Mouse (Mus musculus) E14TG2a.4 (cell line): ENCODE measurements at regions not wholly inside any gene's neighbourhood (a gene's known extent, or its start where the extent isn't known, plus 50 kb on each side); places are given as distances from the start of the nearest gene placed in this dataset.

ENCODE experiments used
- H3K27me3 ChIP-seq: 2 replicates; pipeline ENCODE4 v1.6.1; 2014; ENCODE audit warnings: low read length, control low read depth; ENCODE audit not compliant: insufficient read depth
- H3K36me3 ChIP-seq: 2 replicates; pipeline ENCODE4 v1.6.1; 2014; ENCODE audit warnings: low read length, control low read depth; ENCODE audit not compliant: insufficient read depth
- H3K4me1 ChIP-seq: replicated peaks from 2 replicates; pipeline ENCODE4 v1.6.1; 2014; ENCODE audit warnings: low read depth, low read length, control low read depth
- H3K4me3 ChIP-seq: replicated peaks from 2 replicates; pipeline ENCODE4 v1.5.1; 2014; ENCODE audit warnings: mild to moderate bottlenecking, low read length
- H3K9me3 ChIP-seq: 2 replicates; pipeline ENCODE4 v1.6.1; 2014; ENCODE audit warnings: low read length, control low read depth
- CTCF ChIP-seq: conservative IDR thresholded peaks from 2 replicates; pipeline ENCODE4 v1.5.1; 2014; ENCODE audit warnings: low read length
- NANOG ChIP-seq: IDR thresholded peaks from 2 replicates; pipeline ENCODE4 v1.6.1; 2014; ENCODE audit warnings: borderline replicate concordance, low read length, mixed read lengths
- POU5F1 ChIP-seq: IDR thresholded peaks from 2 replicates; pipeline ENCODE4 v1.6.1; 2014; ENCODE audit warnings: low read length, borderline replicate concordance

DNA sequence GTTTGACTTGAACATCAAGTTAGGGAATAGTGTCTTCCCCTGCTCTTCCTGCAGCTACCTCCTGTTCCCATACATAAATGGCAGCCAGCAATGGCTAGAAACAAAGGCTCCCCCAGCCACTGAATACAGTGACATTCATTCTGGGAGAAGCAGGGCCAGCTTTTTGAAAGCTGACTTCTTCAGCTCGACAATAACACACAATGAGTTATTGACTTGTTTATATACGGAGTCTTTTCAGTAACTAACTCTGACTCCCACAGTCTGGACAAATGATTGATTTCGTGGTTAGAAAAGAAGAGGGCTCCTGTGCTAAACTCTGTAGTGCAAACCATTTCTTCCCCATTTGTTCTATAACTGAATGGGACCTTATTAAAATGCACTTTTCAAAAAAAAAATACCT is 146.4 kb upstream of the Dnajc24 start:
- Histone ChIP-seq H3K36me3 (no peaks in the 10 kb centered on the region), H3K4me3 (no peak overlapping the region), H3K9me3 (no peaks in the 10 kb centered on the region), H3K27me3 (no peaks in the 10 kb centered on the region), H3K4me1 (no peaks in the 10 kb centered on the region)
- TF ChIP-seq POU5F1 (no peak), NANOG (no peak), CTCF (no peak)

DNA sequence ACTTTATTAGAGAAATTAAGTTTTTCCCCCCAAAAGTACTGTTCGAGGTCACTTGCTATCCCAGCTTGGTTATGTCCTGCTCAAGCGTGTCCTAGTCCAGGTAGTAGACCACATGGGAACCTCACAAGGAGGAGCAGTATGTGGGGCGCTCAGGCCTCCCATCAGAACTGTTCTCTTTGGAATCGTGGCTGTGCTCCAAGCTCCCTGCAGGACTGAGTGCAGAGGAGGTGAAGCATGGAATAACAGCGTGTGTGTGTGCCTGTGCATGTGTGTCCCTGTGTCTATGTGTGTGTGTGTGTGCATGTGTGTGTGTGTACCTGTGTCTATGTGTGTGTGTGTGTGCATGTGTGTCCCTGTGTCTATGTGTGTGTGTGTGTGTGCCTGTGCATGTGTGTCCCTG is 137.6 kb upstream of the Dnajc24 start:
- no peaks in the 10 kb centered on the region for H3K9me3 ChIP-seq
- no peaks in the 10 kb centered on the region for H3K36me3 ChIP-seq
- no peak overlapping the region for H3K4me3 ChIP-seq
- no peaks in the 10 kb centered on the region for H3K27me3 ChIP-seq
- TF ChIP-seq NANOG (no peak), CTCF (no peak), POU5F1 (no peak)
- no peaks in the 10 kb centered on the region for H3K4me1 ChIP-seq

DNA sequence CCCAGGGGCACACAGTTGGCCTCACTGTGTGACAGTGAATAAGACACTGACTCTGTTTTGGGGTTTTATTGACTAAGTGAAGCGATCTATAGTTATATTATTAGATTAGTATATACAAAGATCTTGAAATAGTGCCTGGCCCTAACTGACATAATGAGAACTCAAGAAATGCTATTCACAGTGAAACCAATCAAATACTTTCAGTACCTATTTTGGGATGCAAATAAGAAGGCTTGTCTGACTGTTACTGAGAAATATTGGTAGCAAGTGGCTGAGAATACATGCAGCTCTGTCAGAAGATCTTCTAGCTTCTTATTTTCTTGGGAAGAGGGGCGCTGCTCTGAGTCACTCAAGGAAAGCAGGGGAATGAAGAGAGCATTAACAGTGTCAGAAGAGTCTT is 97.7 kb upstream of the Dnajc24 start:
- Histone ChIP-seq H3K36me3 (no peaks in the 10 kb centered on the region), H3K4me1 (no peaks in the 10 kb centered on the region), H3K27me3 (no peaks in the 10 kb centered on the region), H3K9me3 (no peaks in the 10 kb centered on the region), H3K4me3 (no peak overlapping the region)
- TF ChIP-seq NANOG (no peak), POU5F1 (no peak), CTCF (no peak)

DNA sequence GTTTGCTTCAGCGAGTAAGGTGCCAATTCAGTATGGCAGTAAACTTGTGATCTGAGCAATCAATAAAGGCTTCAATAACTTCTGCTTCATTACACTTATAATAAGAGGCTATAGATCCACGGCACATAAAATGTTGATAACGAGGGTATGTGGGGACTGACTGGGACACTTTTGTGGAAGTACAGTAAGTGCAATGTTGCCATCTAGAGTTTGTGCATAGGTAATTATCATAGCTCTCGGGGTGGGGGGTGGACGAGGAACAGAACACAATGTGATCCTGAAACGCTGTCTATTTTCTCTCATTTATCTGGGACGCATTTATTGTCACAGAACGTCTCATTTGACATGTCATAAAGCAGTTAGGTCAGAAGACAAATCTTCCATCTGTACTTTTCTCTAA is 82.8 kb upstream of the Dnajc24 start:
- Histone ChIP-seq H3K4me3 (no peak overlapping the region), H3K36me3 (no peaks in the 10 kb centered on the region), H3K4me1 (no peaks in the 10 kb centered on the region), H3K27me3 (no peaks in the 10 kb centered on the region), H3K9me3 (no peaks in the 10 kb centered on the region)
- TF ChIP-seq POU5F1 (no peak), CTCF (no peak), NANOG (no peak)

DNA sequence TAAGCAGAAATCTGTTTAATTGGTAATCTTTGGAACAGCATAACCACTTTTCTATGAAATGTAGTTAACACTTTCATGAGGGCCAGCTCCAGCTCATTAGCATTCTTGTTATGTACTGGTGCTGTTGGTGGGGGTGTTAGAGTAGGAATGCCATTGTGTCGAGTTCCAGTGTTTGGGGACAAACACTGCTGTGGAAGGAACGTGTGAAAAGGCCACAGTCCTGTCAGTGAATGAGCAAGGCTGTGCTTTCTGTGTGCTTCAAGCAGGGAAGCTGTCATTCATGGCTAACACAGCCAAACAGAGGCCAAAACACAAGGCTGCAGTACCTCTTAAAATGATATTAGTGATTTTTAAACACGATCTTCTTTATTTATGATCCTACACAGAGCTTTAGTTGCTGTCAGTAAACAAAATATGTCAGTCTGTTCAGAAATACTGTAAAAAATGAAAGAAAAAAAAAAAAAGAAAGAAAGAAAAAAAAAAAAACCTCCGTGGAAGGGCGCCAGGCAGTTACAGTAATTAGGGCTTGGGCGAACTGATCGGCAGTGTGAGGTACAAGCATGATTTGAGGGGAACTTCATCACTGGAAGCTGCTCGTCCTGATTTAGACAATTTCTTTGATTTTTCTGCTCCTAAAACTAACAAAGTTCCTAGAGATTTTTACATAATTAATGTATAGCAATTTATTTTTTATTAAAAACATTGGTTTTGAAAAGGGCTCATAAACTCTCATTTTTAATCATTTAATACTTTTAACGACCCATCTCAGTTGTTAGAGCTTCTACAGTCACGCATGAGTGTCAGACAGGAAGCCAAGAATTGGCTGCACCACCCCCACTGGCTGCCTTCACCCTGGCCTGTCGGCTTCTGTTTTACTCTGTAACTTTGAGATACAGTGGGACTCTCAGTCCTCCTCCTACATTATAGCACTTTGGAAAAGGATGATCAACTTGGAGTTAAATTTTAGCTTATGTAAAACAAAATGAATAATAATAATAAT is 80.8 kb upstream of the Dnajc24 start:
- Histone ChIP-seq H3K36me3 (no peaks in the 10 kb centered on the region), H3K9me3 (no peaks in the 10 kb centered on the region), H3K4me1 (no peaks in the 10 kb centered on the region), H3K4me3 (no peak overlapping the region), H3K27me3 (no peaks in the 10 kb centered on the region)
- TF ChIP-seq CTCF (no peak), POU5F1 (no peak), NANOG (no peak)

DNA sequence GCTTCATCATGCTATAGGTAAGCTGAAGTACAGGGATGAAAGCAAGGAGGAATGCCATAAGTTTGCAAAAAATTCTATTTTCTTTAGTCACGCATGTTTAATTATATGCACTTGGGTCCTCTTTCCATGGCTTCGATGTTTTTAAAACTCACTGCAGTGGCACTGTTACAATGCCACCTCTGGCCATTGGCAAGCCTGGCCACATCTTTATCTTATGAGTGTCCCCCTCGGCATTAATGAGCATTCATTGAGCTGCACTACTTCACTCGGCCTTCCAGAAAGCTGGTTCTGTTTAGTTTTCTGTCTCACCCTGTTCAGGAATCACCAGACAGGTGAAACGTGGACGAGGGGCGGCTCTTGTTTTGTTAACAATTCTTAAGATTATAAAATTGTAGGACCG is 79.7 kb upstream of the Dnajc24 start:
- no peaks in the 10 kb centered on the region for H3K4me1 ChIP-seq
- TF ChIP-seq CTCF (no peak), NANOG (no peak), POU5F1 (no peak)
- no peaks in the 10 kb centered on the region for H3K36me3 ChIP-seq
- H3K4me3 ChIP-seq: no peak overlapping the region
- no peaks in the 10 kb centered on the region for H3K27me3 ChIP-seq
- no peaks in the 10 kb centered on the region for H3K9me3 ChIP-seq

DNA sequence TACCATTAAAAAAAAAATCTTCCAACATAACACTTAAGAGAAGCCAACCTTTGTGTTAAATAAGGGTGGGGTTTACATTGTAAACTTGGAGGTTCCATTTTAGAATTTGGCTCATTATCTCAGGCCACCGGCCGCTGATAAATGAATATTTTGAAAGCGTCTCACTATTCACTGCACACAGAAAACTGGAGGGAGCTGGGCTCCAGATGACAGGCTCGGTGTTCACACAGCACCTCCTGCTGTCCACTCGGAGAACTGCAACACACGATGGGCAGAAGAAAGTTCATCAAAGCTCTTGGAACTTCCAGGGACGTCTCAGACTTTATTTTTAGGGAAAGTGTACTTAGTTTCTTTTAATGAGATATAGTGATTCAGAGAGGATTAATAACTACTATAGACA is 78.6 kb upstream of the Dnajc24 start:
- Histone ChIP-seq H3K27me3 (no peaks in the 10 kb centered on the region), H3K36me3 (no peaks in the 10 kb centered on the region), H3K9me3 (no peaks in the 10 kb centered on the region), H3K4me1 (no peaks in the 10 kb centered on the region), H3K4me3 (no peak overlapping the region)
- peak; percentile 94 for TF ChIP-seq CTCF
- TF ChIP-seq POU5F1: no peak
- no peak for TF ChIP-seq NANOG

DNA sequence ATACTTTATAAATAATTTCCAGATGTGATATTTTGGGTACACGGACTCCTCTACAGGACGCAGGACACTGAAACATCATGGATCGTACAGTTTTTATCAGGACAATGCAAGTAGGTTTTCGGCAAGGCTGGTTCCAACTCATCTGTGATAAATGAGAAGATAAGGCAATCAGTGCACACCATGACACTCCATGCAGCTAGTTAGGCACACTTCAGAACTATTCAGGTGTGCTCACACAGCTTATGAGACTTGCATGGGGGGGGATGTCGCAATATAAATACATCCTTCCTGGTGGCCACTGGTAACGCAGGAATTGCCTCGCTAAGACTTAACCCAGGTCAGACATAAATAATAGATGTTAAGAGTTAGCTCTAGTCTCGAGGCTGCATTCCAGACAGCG is 77.3 kb upstream of the Dnajc24 start:
- Histone ChIP-seq H3K9me3 (no peaks in the 10 kb centered on the region), H3K4me1 (no peaks in the 10 kb centered on the region), H3K4me3 (no peak overlapping the region), H3K36me3 (no peaks in the 10 kb centered on the region), H3K27me3 (no peaks in the 10 kb centered on the region)
- TF ChIP-seq NANOG (no peak), CTCF (no peak), POU5F1 (no peak)

DNA sequence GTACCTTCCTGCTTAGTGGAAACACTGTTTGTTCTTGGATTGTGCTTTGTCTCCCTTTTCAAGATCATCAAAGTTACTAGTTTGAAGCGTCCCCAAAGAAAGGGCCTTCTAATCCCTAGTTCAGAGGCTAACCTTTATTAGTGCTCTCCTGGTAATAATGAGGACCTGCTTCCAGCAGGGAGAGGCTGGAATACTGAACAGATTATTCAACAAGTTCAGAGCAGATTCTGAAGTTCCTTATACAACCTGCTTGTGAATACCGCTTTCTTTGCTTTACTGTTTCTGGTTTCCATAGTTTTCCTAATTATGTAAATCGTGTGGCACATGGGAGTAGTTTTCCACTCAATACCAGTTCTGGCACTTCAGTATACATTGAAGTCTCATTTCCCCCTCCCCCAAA is 75.2 kb upstream of the Dnajc24 start:
- no peak for TF ChIP-seq POU5F1
- TF ChIP-seq CTCF: no peak
- TF ChIP-seq NANOG: no peak
- Histone ChIP-seq H3K36me3 (no peaks in the 10 kb centered on the region), H3K4me3 (no peak overlapping the region), H3K4me1 (no peaks in the 10 kb centered on the region), H3K27me3 (no peaks in the 10 kb centered on the region), H3K9me3 (no peaks in the 10 kb centered on the region)
